Mouse (Mus musculus) inflammation-experienced regulatory T-cells, adult 16 weeks (primary cell): Measurements from ENCODE around the gene Zmynd19. TPM values are rescaled to one million over a fixed set of nuclear protein-coding genes. Genes with fewer than 3 reads are reported as not detected.

ENCODE experiments used
- polyA plus RNA-seq: library from polyadenylated mRNA; unstranded; fragments of 100-300 nt; shearing (Covaris generic); gene quantifications from one replicate; pipeline ENCODE4 v1.2.1, GENCODE M21; 2017

Zmynd19 gene
- 0.67 TPM for polyA plus RNA-seq

DNA sequence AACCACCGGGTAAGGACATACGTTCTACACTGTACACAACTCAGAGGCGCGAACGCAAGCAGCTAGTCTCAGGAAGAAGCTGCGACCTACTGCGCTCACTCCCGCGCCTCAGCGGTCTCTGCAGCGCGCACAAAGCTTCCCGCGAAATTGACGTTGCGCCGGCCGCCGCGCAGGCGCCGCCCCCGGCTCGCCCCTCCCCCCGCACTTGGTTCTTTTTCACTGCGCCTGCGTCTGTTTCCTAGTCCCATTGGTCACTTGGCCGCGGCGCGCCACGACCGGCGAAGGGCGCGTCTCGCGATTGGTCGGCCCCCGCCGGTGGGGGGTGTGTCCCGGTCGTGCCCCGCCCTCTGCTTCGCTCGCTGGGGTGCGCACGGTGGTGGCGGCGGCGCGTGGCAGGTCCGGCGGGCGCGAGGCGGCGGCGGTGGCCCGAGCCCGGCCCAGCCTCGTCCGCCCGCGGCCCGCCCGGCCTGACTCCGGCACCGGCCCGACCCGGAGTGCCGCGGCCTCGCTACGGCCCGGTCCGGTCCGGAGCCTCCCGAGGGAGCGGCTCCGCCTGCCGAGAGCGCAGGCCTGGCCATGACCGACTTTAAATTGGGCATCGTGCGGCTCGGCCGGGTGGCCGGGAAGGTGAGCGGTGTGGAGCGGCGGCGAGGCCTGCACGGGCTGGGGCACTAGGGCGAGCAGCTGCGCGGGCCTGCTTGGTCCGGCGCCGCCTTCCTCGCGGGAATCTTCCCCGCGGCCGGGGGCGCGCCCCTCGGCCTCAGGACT lies at the start of gene Zmynd19:
TSS of gene Zmynd19 (plus strand) at position 372 of the 768 bp plus-strand sequence.

DNA sequence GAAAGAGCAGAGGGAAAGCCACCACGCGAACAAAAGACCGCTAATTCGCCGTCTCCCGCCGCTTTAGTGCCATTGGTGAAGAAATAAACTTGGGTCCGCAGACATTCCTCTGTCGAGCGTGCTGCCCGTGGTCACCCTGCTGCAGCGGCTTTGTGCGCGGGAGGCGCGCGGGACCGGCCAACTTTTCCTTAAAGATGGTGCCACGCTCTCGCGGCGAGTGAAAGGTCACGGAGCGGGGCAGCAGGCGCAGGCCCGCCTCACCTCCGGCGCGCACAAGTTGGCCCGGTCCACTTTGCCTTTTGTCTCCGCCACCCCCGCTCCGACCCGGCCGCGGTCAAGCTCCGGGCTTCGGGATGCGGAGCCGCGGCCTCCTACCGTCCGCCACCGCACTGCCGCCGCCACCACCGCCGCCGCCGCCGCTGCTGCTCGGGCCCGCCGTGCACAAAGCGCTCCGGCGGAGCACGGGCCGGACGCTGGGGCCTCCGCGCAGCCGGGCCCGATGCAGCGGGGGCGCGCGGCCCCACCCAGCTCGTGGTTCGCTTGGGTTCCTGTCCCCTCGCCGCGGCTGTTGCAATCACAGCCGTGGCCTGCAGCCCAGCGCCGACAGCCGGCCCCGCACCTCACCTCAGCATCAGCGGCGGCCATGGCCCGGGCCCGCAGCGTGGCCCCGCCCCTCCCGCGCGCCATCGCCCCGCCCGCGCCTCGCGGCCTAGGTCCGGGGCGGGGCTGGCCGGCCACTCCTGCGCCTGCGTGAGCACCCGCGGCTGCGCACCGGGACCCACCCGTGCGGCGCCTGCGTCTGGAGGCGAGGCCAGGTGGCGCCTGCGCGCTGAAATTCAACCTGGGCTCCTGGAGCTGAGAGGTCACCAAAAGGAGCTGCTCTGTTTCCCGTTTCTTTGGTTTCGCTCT lies 30.4 kb upstream of the Zmynd19 start, which contains the start of gene Ehmt1:
TSS of gene Ehmt1 (minus strand) at position 685 of the 909 bp plus-strand sequence.

DNA sequence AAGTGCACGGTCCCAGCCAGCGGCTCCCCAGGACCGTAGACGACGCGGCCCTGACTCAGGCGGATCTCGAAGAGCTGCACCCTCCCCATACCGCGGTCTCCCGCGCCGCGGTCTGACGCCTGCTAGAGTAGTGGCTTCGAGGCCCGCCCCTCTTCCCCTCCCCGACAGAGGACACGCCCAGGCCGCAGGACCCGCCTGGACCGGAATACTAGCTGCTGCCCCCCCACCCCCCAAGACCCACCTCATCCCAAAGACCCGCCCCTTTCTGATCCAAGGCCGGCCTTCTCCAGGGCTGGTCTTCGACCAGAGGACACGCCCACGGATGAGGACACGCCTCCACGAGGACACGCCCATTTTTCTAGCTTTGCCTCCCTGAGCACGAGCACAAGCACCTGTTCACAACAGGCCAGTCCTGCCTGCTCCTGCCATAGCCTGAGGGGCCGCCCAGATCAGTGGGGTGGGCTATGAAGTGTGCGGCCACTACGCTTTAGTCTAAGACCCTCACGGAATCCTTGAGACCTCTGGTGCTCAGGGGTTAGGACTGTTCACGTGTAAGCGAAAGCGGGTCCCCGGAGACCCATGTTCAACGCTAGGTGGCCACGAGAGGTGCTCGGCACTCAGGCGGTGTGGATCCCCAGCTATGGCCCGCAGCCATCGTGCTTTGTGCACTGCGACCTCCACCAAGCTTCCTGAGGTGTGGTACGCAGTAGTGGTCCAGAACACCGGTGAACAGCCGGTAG lies 14.4 kb upstream of the Zmynd19 start, which contains the start of gene Arrdc1:
TSS of gene Arrdc1 (minus strand) at position 196 of the 740 bp plus-strand sequence.

DNA sequence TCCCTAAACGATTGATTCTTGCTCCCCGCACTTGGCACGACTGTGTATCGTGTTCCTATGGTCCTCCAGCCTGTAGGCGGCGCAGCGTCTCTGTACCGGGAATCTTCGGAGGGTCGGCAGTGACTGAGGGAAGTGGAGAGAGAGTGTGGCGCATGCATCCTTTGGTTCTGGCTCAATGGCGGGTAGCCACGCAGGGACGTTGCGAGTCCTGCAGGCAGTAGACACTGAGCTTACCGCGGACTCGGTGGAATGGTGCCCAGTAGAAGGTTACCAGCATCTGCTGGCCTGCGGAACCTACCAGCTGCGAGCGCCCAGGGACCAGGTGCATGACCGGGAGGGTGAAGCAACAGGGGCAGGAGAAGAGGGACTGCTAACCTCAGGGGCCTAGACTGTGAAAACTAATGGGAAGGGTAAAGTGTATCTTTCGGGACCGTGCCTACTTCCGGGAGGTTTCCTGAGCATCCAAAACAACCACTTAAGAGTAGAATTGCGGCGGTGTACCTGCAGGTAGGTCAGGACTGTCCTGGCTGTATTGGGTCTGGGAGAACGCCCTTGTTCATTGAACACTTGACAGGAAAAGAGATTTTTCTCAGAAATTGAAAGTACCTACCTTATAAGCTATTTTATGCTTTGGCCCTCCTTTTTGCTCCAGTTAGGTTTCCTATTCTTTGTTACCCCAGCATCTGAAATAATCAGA lies 12.9 kb downstream of the Zmynd19 start, which contains the start of gene Dph7:
TSS of gene Dph7 (plus strand) at position 97 of the 697 bp plus-strand sequence.

DNA sequence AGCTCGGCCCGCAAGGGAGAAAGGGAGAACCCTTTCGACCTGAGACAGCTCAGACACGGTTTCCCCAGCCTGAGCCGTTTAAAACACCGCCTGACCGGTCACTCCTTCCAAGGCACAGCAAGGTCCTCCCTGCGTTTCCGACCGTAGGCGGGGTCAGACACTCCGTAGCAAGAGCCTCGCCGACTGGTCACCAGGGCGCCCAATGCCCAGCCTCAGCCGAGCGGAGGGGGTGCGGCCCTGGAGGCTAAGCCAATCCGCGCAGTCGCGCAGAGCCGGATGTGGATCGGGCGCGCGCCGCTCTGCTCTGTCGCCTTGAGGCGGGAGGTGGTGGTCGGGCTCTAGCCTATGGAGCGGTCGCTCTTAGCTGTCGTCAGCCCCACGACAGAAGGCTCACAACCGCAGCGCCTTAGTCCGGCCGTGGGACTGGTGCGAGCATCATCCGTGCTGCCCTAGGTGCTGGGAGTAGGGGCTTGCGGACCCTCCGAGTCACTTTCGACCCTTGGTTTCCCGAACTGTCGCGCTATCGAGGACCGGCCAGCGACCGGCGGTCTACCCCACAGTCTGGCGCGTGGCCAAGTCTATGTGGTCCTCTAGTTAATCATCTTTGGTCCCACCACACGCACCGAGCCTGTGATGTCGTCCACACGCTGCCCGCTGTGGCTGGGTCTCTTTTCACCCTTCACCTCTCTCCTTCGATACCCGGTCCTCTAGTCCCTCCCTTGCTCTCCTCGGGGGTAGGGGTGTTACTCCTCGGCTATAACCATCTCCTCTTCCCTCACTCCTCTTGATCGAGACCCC lies 25.5 kb downstream of the Zmynd19 start, which contains the start of gene Mrpl41:
TSS of gene Mrpl41 (minus strand) at position 193 of the 798 bp plus-strand sequence.

DNA sequence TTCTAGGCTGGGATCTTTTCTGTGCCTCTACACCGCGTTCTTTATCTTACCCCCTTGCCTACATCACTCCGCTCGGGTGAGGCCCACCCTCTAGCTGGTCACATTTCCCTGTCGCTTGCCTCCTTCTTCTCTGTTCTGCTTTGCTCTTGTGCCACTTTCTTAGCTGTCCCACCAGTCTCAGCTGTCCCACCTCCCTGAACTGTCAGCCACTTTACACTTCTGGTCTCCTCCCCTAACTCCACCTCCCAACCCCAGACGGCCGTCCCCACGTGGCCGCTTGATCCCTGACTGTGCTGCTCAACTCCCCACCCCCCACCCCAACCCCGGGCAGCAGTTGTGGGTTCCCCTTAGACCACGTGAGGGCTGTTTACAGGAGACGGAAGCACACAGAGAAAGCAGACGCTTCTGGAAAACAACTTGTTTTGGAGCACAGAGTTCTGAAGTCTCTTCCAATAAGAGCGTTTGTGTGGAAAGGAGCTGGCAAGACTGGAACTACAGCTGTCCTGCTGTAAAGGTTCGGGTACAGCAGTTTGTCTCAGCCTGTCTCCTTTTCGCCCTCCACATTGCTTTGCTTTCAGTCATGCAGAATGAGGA lies 26.2 kb downstream of the Zmynd19 start, which contains the start of gene Pnpla7:
TSS of gene Pnpla7 (plus strand) at position 330 of the 594 bp plus-strand sequence.

Other genes with a start within 250 kb of the Zmynd19 start
- gene Cacna1b, start 186.6 kb upstream of the Zmynd19 start, polyA plus RNA-seq: not detected
- 68.7 TPM for gene Ehmt1, start 30.2 kb upstream of the Zmynd19 start, polyA plus RNA-seq
- 310 TPM for gene Arrdc1, start 14.5 kb upstream of the Zmynd19 start, polyA plus RNA-seq
- gene Dph7, start 12.6 kb downstream of the Zmynd19 start, polyA plus RNA-seq: 37.6 TPM
- gene Mrpl41, start 25.3 kb downstream of the Zmynd19 start, polyA plus RNA-seq: 100 TPM
- gene Pnpla7, start 26.2 kb downstream of the Zmynd19 start, polyA plus RNA-seq: 109 TPM
- 45.0 TPM for gene Nsmf, start 104.6 kb downstream of the Zmynd19 start, polyA plus RNA-seq
- gene Entpd8, start 130.5 kb downstream of the Zmynd19 start, polyA plus RNA-seq: 0.73 TPM
- 18.1 TPM for gene Noxa1, start 145.4 kb downstream of the Zmynd19 start, polyA plus RNA-seq
- gene Nrarp, start 231.0 kb downstream of the Zmynd19 start, polyA plus RNA-seq: 0.72 TPM
- gene Tor4a, start 247.1 kb downstream of the Zmynd19 start, polyA plus RNA-seq: 176 TPM